Mouse (Mus musculus) heart, embryonic 13.5 days (tissue): ENCODE data around the gene Dpf3. TPM values are rescaled to one million over a fixed set of nuclear protein-coding genes. Genes with fewer than 3 reads are reported as not detected.

ENCODE experiments used
- ATAC-seq: fragments of 200-750 bp; cut with Nextera tagmentation; 2 replicates; pipeline ENCODE4 v1.8.0; 2017; ENCODE audit warnings: moderate TSS enrichment; ENCODE audit not compliant: insufficient number of reproducible peaks, low FRiP score, low TSS enrichment; ENCODE audit errors: extremely low read depth
- H3K27ac ChIP-seq: fragments of 300-500 bp; sonication (generic); replicated peaks from 2 replicates; pipeline ENCODE4 v1.5.1; 2015; ENCODE audit warnings: moderate library complexity, mild to moderate bottlenecking, inconsistent platforms
- H3K27me3 ChIP-seq: fragments of 300-500 bp; sonication (generic); replicated peaks from 2 replicates; pipeline ENCODE4 v1.6.1; 2015; ENCODE audit warnings: mild to moderate bottlenecking, inconsistent platforms
- H3K36me3 ChIP-seq: fragments of 300-500 bp; sonication (generic); 2 replicates; pipeline ENCODE4 v1.6.1; 2015; ENCODE audit warnings: mild to moderate bottlenecking, inconsistent platforms
- H3K4me1 ChIP-seq: fragments of 300-500 bp; sonication (generic); 2 replicates; pipeline ENCODE4 v1.6.1; 2015; ENCODE audit warnings: inconsistent platforms
- H3K4me2 ChIP-seq: fragments of 300-500 bp; sonication (generic); 2 replicates; pipeline ENCODE4 v1.6.1; 2015; ENCODE audit warnings: inconsistent platforms, mild to moderate bottlenecking, moderate library complexity
- H3K4me3 ChIP-seq: fragments of 300-500 bp; sonication (generic); 2 replicates; pipeline ENCODE4 v1.5.1; 2015; ENCODE audit warnings: moderate library complexity, mild to moderate bottlenecking, inconsistent platforms
- H3K9ac ChIP-seq: fragments of 300-500 bp; sonication (generic); 2 replicates; pipeline ENCODE4 v1.6.1; 2015; ENCODE audit warnings: inconsistent platforms, mild to moderate bottlenecking, moderate library complexity
- H3K9me3 ChIP-seq: fragments of 300-500 bp; sonication (generic); 2 replicates; pipeline ENCODE4 v1.6.1; 2016; ENCODE audit warnings: inconsistent platforms
- WGBS: fragments of 180-500 bp; shearing (Covaris S2); methylation state at CpG from one replicate; pipeline ENCODE4 v1.1.7; 2015; ENCODE audit warnings: mixed read lengths; 5-methylcytosine and 5-hydroxymethylcytosine counted together
- polyA plus RNA-seq: library from polyadenylated mRNA; unstranded; fragments of >200 nt; fragmentation: Nextera tagmentation; extraction: Ambion mirVana; gene quantifications from 2 replicates; pipeline ENCODE4 v1.2.1, GENCODE M21; 2015

Gene Dpf3
- polyA plus RNA-seq, 1 experiment from 2014 or later, result 18.8 TPM

DNA sequence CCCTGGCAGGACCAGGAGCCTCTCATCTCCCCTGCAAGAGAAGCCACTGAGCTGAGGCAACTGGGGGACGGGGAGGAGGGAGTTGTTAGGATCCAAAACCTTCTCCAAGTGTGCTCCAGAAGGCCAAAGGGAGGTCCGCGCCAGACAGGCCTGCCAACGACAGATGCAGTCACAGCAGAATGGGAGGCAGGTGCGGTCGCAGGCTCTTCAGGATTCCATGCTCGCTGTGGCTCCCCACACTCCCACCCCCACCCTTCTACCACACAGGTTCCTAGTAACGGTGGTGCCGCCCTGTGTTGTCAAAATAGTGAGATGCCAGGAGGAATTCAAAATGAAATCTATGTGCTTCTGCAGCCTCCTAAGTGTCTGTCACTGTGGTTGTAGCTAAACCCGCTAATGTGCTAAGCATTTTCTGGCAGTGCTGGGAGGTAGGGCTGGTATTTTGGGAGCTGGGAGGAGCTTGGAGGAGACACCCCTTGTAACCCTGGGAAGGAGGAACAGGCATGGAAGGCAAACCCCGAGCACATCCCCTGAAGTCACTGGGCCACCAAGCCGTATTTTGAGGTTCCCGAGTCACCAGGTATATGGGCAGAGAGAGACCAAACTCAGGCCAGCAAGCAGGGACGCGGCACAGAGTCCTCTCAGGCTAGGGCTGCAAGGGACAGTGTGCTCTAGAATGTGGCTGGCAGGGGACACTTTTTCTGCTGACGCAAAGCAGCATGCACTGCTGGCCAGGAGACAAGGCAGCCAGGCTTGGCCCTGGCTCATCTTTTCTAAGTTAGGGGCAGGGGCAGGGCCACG, 75.6 kb downstream of the Dpf3 start:
- Histone ChIP-seq H3K4me3 (peak overlapping the region; percentile 18; the same call in 1 of the 2 replicates), H3K27me3 (no peaks in the 10 kb centered on the region), H3K4me1 (peaks cover 57% of the 10 kb centered on the region), H3K9me3 (no peaks in the 10 kb centered on the region), H3K9ac (peak overlapping the region; percentile 71), H3K27ac (peak overlapping the region; percentile 76), H3K36me3 (no peaks in the 10 kb centered on the region), H3K4me2 (peak overlapping the region; percentile 53)
- 30% methylated on average over 17 of the region's 17 CpGs for WGBS
- no peak; the same call in 1 of the 2 replicates for ATAC-seq

DNA sequence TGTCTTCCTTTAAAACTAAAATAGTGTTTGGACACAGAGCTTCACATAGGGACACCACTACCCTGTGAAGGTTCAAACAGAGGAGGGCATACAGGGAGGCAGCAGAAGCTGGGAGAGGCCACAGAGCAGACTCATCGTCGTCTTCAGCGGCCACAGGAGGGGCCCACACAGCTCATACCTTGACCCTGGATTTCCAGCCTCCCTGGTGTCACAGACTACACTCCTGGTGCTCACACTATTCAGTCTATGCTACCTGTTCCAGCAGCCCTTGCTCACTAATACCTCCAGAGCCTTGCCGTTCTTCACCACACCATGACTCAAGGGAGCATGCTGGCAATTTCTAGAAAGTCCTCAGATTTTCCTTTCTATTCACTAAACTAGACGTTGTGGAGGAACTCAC, 76.5 kb downstream of the Dpf3 start:
- WGBS, result 72% methylated on average over 5 of the region's 5 CpGs
- H3K4me3 ChIP-seq, result no peak overlapping the region
- no peak overlapping the region for H3K4me2 ChIP-seq
- H3K27ac ChIP-seq, result peak overlapping the region; percentile 76; the same call in 1 of the 2 replicates
- H3K9ac ChIP-seq, result peak overlapping the region; percentile 51; the same call in 1 of the 2 replicates
- no peak for ATAC-seq
- peaks cover 66% of the 10 kb centered on the region for H3K4me1 ChIP-seq
- no peaks in the 10 kb centered on the region for H3K36me3 ChIP-seq
- H3K9me3 ChIP-seq, result no peaks in the 10 kb centered on the region
- no peaks in the 10 kb centered on the region for H3K27me3 ChIP-seq

DNA sequence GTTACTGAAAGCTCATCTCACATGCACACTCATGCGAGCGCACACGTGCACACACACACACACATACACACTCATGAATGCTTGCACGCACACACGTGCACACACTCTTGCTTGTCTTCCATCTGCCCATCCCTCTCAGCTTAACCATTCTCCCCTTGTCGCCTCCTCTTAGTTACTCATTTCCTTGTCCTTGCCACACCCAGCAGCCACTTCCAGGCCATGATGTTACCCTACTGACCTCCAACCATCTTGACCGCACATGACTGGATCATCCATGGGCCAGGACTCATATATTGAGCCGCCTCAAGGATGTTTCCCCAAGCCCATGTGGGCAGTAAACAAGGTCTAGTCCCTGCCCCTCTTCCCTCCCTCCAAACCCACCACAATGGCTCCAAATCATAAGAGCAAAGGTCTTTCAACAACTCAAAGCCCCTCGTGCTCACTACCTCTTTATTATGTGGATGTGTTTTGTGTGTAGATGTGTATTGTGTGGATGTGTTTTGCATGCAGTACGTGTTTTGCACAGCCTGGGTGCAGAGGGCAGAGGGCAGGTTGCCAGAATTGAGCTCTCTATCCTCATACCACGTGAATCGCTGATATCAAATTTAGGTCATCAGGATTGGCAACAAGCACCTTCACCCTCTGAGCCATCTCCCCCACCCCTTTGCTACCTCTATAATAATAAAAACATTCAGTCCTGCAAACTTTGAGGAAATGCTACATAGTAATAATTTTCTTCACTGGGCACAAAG, 82.0 kb downstream of the Dpf3 start:
- Histone ChIP-seq H3K27ac (0 out of 2 replicates have a peak overlapping the region, but pooled peaks have one; percentile 2), H3K4me3 (no peak overlapping the region), H3K27me3 (no peaks in the 10 kb centered on the region), H3K9ac (no peak overlapping the region), H3K36me3 (no peaks in the 10 kb centered on the region), H3K9me3 (no peaks in the 10 kb centered on the region), H3K4me1 (peaks cover 47% of the 10 kb centered on the region), H3K4me2 (no peak overlapping the region)
- ATAC-seq, result no peak
- 88% methylated on average over 12 of the region's 12 CpGs for WGBS

DNA sequence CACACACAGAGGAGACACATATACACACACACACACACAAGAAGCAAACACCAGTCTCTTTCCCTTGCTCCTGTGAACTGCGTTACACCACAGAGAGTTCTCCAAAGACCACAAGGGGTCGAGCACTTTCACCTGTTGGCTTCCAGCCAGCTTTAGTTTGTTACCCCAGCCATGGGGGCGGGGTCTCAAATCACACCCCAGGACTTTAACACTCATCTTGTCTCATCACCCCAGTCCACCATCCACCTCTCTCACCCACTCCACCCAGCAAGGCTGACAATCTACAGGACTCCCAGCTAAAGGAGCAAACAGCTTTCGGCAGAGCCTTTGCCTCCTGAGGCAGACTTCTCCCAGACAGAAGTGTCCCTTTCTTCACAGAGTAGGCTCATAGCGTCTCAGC, 85.2 kb downstream of the Dpf3 start:
- Histone ChIP-seq H3K4me2 (no peak overlapping the region), H3K4me1 (peaks cover 42% of the 10 kb centered on the region), H3K4me3 (no peak overlapping the region), H3K9me3 (no peaks in the 10 kb centered on the region), H3K9ac (no peak overlapping the region), H3K27ac (no peak overlapping the region), H3K27me3 (no peaks in the 10 kb centered on the region), H3K36me3 (no peaks in the 10 kb centered on the region)
- ATAC-seq, result no peak
- 60% methylated on average over 5 of the region's 5 CpGs for WGBS

DNA sequence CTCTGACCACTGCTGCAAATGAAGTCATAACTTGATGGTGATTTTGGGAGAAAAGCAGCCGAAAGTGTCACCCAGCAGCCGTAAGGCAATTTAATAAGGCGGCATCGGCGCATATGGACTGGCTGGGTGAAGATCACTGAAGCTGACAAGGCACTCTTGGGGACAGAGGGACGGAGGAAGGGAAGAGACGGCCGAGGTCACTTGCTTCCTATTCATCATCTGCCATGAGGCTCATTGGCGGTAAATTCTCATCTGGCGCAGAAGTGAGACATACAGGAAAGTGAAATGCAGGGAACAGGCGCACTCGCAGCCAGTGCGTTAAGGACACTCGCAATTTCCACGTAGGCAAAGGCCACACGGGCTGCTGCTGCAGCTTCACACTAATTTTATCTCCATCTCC, 95.5 kb downstream of the Dpf3 start:
- no peaks in the 10 kb centered on the region for H3K36me3 ChIP-seq
- H3K9me3 ChIP-seq, result no peaks in the 10 kb centered on the region
- WGBS, result 83% methylated on average over 16 of the region's 16 CpGs
- no peak overlapping the region for H3K4me3 ChIP-seq
- peaks cover 56% of the 10 kb centered on the region for H3K4me1 ChIP-seq
- ATAC-seq, result no peak
- H3K27me3 ChIP-seq, result no peaks in the 10 kb centered on the region
- H3K9ac ChIP-seq, result no peak overlapping the region
- no peak overlapping the region for H3K4me2 ChIP-seq
- no peak overlapping the region for H3K27ac ChIP-seq

DNA sequence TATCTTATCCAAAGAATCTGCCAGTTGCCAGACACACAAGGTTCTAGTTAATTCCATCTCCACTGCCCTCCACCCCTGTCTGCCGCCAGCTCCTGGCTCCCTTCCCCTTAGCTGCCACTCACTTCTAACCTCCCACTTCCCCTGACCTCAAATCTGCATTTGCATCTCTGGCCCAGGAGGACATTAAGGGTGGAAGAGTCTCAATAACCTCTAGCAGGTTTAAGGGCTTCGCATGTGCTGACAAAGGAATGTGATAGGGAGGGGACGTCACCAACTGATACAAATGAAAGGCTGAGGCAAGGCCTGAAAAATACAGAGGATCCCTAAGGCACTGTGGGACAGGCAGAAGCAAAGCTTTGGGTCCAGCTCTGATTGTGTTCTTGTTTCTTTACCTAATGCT, 100.0 kb downstream of the Dpf3 start:
- ATAC-seq, result no peak
- Histone ChIP-seq H3K9ac (no peak overlapping the region), H3K4me1 (peaks cover 60% of the 10 kb centered on the region), H3K27ac (no peak overlapping the region), H3K9me3 (no peaks in the 10 kb centered on the region), H3K27me3 (no peaks in the 10 kb centered on the region), H3K4me2 (no peak overlapping the region), H3K36me3 (no peaks in the 10 kb centered on the region), H3K4me3 (no peak overlapping the region)
- WGBS, result 25% methylated on average over 3 of the region's 3 CpGs

DNA sequence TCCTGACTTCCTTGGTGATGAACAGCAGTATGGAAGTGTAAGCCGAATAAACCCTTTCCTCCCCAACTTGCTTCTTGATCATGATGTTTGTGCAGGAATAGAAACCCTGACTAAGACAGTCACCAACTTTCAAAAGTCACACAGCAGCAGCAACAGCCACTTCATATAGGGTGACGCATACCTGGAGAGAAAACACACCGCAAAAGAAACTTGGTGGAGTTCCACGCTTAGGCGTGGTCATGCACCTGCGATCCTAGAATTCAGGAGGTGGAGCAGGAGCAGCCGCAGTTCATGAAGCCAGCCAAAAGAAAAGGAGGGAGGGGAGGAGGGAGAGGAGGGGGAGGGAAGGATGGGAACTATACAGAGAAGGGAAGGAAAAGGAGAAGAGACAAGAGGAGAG, 106.4 kb downstream of the Dpf3 start:
- no peak overlapping the region for H3K9ac ChIP-seq
- ATAC-seq, result no peak
- no peak overlapping the region for H3K4me2 ChIP-seq
- H3K4me1 ChIP-seq, result peaks cover 19% of the 10 kb centered on the region
- WGBS, result 87% methylated on average over 7 of the region's 7 CpGs
- no peak overlapping the region for H3K27ac ChIP-seq
- H3K27me3 ChIP-seq, result no peaks in the 10 kb centered on the region
- no peaks in the 10 kb centered on the region for H3K36me3 ChIP-seq
- no peak overlapping the region for H3K4me3 ChIP-seq
- H3K9me3 ChIP-seq, result no peaks in the 10 kb centered on the region

DNA sequence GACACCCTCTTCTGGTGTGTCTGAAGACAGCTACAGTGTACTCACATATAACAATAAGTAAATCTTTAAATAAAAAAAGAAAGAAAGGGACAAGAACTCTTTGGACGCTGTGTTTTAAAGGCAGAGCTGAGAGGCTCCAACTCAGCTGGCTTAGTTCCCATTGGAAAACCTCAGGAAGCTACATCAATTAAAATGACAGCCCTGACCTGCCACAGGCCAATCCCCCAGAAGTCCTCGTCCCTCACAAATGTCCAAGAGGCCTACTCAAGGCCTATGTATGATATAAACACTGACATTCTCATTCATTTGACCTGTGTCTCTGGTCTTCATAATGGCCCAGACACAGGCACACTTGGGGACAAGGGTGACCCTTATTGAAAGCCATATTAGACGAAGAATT, 107.5 kb downstream of the Dpf3 start:
- Histone ChIP-seq H3K4me1 (peaks cover 25% of the 10 kb centered on the region), H3K4me3 (no peak overlapping the region)

DNA sequence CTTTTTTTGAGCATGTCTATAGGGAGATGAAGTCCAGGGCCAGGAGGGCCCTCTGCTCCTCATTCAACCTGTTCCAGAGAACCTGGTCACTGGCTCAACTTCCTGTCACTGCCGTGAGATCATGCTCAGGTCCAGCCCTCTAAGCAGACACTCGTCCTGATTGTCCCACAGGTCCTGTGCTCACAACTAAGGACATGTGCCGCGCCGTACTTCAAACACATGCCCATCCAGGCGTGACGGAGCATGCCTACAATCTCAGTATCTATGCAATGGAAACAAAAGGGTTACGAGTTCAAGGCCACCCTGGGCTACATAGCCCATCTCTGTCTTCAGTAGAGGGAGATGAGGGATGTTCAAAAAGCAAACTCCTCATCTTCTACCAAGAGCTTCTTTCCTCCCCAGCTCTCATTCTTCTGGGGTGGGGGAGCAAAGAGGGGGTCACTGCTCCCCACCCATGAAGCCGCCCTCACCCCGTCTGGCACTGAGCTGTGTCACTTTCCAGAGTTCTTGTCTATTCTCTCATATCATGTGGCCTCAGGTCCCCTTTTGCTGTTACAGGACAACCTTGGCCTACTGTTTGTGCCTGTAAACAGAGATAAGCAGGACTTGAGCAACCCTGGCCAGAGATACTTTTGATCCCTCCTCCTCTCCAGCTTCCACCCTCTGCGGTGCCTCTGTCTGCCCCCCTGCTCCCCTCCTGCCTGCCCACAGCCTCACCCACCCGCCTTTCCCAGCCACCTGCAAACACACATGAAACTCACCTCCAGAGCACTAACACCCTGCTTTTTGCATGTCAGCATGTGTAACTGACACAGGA, 112.3 kb downstream of the Dpf3 start:
- 63% methylated on average over 12 of the region's 12 CpGs for WGBS
- H3K9ac ChIP-seq, result peak overlapping the region; percentile 48; the same call in 1 of the 2 replicates
- no peak overlapping the region for H3K4me3 ChIP-seq
- peaks cover 43% of the 10 kb centered on the region for H3K4me1 ChIP-seq
- peak overlapping the region; percentile 21 for H3K27ac ChIP-seq
- H3K27me3 ChIP-seq, result no peaks in the 10 kb centered on the region
- H3K4me2 ChIP-seq, result peak overlapping the region; percentile 22; the same call in 1 of the 2 replicates
- no peaks in the 10 kb centered on the region for H3K9me3 ChIP-seq
- peaks cover 2% of the 10 kb centered on the region; the same call in 1 of the 2 replicates for H3K36me3 ChIP-seq
- peak; percentile 63; the same call in 1 of the 2 replicates for ATAC-seq

More for the DNA sequence above, 107.5 kb downstream of the Dpf3 start:
- no peaks in the 10 kb centered on the region for H3K36me3 ChIP-seq
- no peak overlapping the region for H3K9ac ChIP-seq
- no peaks in the 10 kb centered on the region for H3K27me3 ChIP-seq
- H3K27ac ChIP-seq, result no peak overlapping the region
- no peak for ATAC-seq
- 73% methylated on average over 3 of the region's 3 CpGs for WGBS
- no peaks in the 10 kb centered on the region for H3K9me3 ChIP-seq
- H3K4me2 ChIP-seq, result no peak overlapping the region

DNA sequence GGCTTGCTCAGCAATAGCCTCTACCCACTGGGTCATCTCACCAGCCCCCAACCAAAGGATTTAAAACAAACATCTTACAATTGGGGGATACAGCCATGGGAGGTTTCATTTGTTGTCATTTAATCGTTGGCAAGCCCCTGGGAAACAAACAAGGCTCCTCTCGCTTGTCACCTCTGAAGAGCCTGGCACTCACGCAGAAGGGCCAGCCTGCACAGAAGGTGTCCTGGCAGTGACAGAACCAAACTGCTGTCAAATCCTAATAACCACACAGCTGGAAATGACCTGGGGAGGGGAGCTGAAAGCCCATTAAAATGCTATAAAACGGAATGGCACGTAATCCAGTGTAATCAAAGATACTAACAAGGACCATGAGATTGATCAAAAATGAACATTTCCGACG, 114.4 kb downstream of the Dpf3 start:
- WGBS, result 76% methylated on average over 7 of the region's 7 CpGs
- no peak for ATAC-seq

DNA sequence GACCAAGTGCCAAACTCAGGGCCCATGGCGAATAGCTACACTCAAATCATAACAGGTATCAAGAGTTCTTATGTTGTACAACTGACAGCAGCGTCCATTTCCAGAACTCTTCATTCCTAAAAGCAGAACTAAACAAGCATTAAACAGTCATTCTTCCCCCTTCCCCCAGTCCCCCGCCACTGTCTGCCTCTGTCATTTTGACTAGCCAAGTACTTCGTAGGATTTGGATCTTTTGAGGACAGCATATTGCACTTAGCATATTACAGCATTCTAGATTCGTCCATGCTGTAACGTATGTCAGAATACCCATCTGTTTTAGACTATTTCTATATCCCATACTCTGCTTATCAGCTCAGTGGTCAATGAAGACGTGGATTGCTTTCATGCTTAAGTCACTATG, 115.2 kb downstream of the Dpf3 start:
- no peak overlapping the region for H3K4me3 ChIP-seq
- 88% methylated on average over 7 of the region's 7 CpGs for WGBS
- H3K4me2 ChIP-seq, result no peak overlapping the region

More for the DNA sequence above, 114.4 kb downstream of the Dpf3 start:
- peaks cover 11% of the 10 kb centered on the region for H3K36me3 ChIP-seq
- no peak overlapping the region for H3K9ac ChIP-seq
- H3K9me3 ChIP-seq, result no peaks in the 10 kb centered on the region
- H3K27ac ChIP-seq, result no peak overlapping the region
- H3K4me3 ChIP-seq, result no peak overlapping the region
- no peak overlapping the region for H3K4me2 ChIP-seq
- H3K4me1 ChIP-seq, result peaks cover 51% of the 10 kb centered on the region
- no peaks in the 10 kb centered on the region for H3K27me3 ChIP-seq

More for the DNA sequence above, 115.2 kb downstream of the Dpf3 start:
- H3K4me1 ChIP-seq, result peaks cover 54% of the 10 kb centered on the region
- H3K27ac ChIP-seq, result no peak overlapping the region
- H3K9ac ChIP-seq, result no peak overlapping the region
- H3K27me3 ChIP-seq, result no peaks in the 10 kb centered on the region
- ATAC-seq, result no peak
- H3K9me3 ChIP-seq, result no peaks in the 10 kb centered on the region
- peaks cover 11% of the 10 kb centered on the region for H3K36me3 ChIP-seq
